Mouse (Mus musculus) spleen, adult 2 months (tissue): Measurements from ENCODE around the gene Sertad2. TPM values are rescaled to one million over a fixed set of nuclear protein-coding genes. Genes with fewer than 3 reads are reported as not detected.

Experiments
- DNase-seq, 2 experiments: peaks; one replicate each; pipeline versions ENCODE4 v3.0.0 to v3.0.0-alpha.2; 2012 to 2021; ENCODE audit warnings: low spot score in 2 of 2, low read depth in 1 of 2
- H3K27ac ChIP-seq: fragments of 200-500 bp; 2 replicates; pipeline ENCODE4 v1.5.1; 2012; ENCODE audit warnings: low read length, inconsistent platforms; ENCODE audit not compliant: insufficient read depth
- H3K27me3 ChIP-seq: fragments of 200-500 bp; 2 replicates; pipeline ENCODE4 v1.6.1; 2012; ENCODE audit warnings: mild to moderate bottlenecking, moderate library complexity, low read length, inconsistent platforms; ENCODE audit not compliant: control insufficient read depth, insufficient read depth
- H3K36me3 ChIP-seq: fragments of 200-500 bp; 2 replicates; pipeline ENCODE4 v1.6.1; 2012; ENCODE audit warnings: mild to moderate bottlenecking, low read length, inconsistent platforms; ENCODE audit not compliant: control insufficient read depth, insufficient read depth
- H3K4me1 ChIP-seq: fragments of 200-500 bp; 2 replicates; pipeline ENCODE4 v1.6.1; 2011; ENCODE audit warnings: inconsistent platforms; ENCODE audit not compliant: control insufficient read depth, insufficient read depth, insufficient read length
- H3K4me3 ChIP-seq: fragments of 200-500 bp; 2 replicates; pipeline ENCODE4 v1.5.1; 2011; ENCODE audit warnings: mild to moderate bottlenecking, inconsistent platforms; ENCODE audit not compliant: insufficient read depth, insufficient read length; ENCODE audit errors: extremely low read depth
- CTCF ChIP-seq: fragments of 200-500 bp; IDR thresholded peaks from 2 replicates; pipeline ENCODE4 v1.5.1; 2011; ENCODE audit warnings: mild to moderate bottlenecking, inconsistent platforms; ENCODE audit not compliant: insufficient read depth, insufficient read length, insufficient replicate concordance; ENCODE audit errors: extremely low read depth
- POLR2A ChIP-seq: fragments of 200-500 bp; IDR thresholded peaks from 2 replicates; pipeline ENCODE4 v1.6.1; 2011; ENCODE audit warnings: low read depth, low read length, inconsistent platforms
- WGBS: fragments of 180-500 bp; shearing (Covaris S2); methylation state at CpG from one replicate; pipeline ENCODE4 v1.1.7; 2018; 5-methylcytosine and 5-hydroxymethylcytosine counted together
- polyA plus RNA-seq: library from polyadenylated mRNA; depleted of rRNA; stranded (reverse); fragments of >200 nt; gene quantifications from 2 replicates; pipeline ENCODE4 v1.2.3, GENCODE M21; 2012

The Sertad2 gene
- polyA plus RNA-seq, 1 experiment, result 22.3 TPM

- TF ChIP-seq POLR2A (no peak), CTCF (no peak)
- Histone ChIP-seq H3K4me1 (no peaks in the 10 kb centered on the region; the same call in 1 of the 2 replicates), H3K36me3 (no peaks in the 10 kb centered on the region), H3K27ac (no peak overlapping the region), H3K4me3 (no peak overlapping the region), H3K27me3 (no peaks in the 10 kb centered on the region)
- 85% methylated on average over 2 of the region's 2 CpGs for WGBS
- DNase-seq, result no peak
Measured at GRCm38 (mm10) chr11:20628216-20628615, 85.2 kb downstream of the Sertad2 start.

DNA sequence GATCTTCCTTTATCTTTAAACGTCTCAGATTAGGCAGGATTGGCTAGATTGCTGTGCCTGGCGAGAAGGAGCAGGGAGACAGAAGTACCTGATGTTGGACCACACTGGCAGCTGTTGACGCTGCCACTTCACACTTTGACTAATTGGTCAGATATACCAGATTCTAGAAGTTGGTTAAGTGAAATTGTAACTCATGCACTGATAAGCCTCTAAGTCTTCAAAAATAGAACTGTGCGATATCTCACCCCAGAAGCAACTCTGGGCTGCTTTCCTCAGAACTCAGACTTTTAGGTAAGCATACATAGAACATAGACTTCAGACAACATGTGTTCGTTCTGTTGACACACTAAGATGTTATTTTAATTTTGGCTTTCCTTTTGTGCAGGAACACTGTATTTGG is 86.6 kb downstream of the Sertad2 start:
- DNase-seq, result no peak
- 87% methylated on average over 5 of the region's 5 CpGs for WGBS
- Histone ChIP-seq H3K27ac (no peak overlapping the region), H3K27me3 (no peaks in the 10 kb centered on the region), H3K4me1 (no peaks in the 10 kb centered on the region; the same call in 1 of the 2 replicates), H3K36me3 (no peaks in the 10 kb centered on the region), H3K4me3 (no peak overlapping the region)
- TF ChIP-seq CTCF (no peak), POLR2A (no peak)

DNA sequence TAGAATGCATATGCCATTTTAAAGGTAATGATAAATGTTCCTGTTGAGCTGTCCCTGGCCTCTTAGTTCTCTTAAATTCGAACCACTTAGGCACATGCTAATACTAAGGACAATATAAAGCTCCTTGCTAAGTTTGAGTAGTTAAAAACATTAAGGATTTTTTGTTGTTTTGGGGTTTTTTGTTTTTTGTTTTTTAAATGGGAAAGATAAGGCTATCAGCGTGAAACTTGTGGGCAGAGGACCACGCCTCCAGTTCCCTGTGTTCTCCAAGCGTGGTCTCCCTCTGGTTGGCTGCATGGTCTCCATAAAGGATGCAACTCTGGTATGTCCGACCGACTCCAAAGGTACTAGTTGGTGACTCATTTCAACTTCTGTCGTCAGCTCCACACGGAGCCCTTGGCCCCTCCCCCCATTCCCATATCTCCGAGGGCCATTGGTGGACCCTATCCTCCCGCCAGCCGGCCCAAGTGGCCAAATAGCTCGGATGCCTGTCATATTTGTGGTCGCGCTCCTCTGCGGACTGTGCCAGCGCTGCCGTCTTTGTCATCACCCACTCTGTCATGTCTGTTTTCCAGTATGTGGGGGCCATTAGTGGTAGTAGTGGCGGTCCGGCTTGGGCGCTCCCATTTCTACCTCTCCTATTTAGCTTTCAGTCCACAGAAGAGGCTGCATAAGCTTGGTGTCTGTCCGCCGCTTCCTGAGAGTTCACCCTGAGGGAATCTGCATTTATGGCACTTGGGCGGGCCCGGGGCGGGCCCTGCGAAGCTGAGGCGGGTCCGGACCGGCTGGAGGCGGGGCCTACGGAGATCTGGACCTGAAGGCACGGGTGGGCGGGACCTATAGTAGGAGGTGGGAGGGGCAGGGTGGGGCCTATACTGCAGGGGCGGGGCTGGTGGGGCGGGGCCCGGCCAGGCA is 88.2 kb downstream of the Sertad2 start:
- peak; percentile 83 to 94 for DNase-seq
- 3% methylated on average over 34 of the region's 36 CpGs for WGBS
- no peak for TF ChIP-seq CTCF
- peak; percentile 78 for TF ChIP-seq POLR2A
- Histone ChIP-seq H3K27ac (peak overlapping the region; percentile 78), H3K4me3 (peak overlapping the region; percentile 83), H3K36me3 (no peaks in the 10 kb centered on the region), H3K27me3 (no peaks in the 10 kb centered on the region), H3K4me1 (no peaks in the 10 kb centered on the region; the same call in 1 of the 2 replicates)

GRCm38 (mm10) chr11:20631941-20632618 is 89.0 kb downstream of the Sertad2 start:
- TF ChIP-seq POLR2A (peak; percentile 82), CTCF (no peak)
- peak overlapping the region; percentile 83 for H3K4me3 ChIP-seq
- DNase-seq, result peak; percentile 59 to 63
- whole genome bisulfite sequencing, result under 1% methylated on average over 56 of the region's 67 CpGs
- H3K36me3 ChIP-seq, result no peaks in the 10 kb centered on the region
- H3K27me3 ChIP-seq, result no peaks in the 10 kb centered on the region
- H3K4me1 ChIP-seq, result no peaks in the 10 kb centered on the region; the same call in 1 of the 2 replicates
- H3K27ac ChIP-seq, result peak overlapping the region; percentile 93

DNA sequence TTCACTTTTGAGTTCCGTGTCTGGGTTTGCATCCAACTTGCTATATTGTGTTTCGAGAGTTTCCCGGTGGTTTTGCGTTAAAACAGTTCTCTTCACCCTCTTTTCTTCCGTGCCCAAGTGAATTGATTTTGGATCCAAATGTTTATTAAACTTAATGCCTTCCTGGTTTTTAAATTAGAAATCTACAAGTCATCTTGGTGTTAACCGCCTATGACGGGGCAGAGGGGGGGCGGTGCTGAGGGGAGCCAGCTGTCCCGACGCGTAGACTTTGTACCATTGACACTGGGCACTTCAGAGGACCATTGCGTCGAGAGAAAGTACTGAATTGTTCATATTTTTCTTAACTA is 89.5 kb downstream of the Sertad2 start:
- no peaks in the 10 kb centered on the region for H3K36me3 ChIP-seq
- TF ChIP-seq CTCF, result no peak
- TF ChIP-seq POLR2A, result no peak
- peak overlapping the region; percentile 83 for H3K4me3 ChIP-seq
- no peaks in the 10 kb centered on the region; the same call in 1 of the 2 replicates for H3K4me1 ChIP-seq
- peak; percentile 49 to 67 for DNase-seq
- H3K27me3 ChIP-seq, result no peaks in the 10 kb centered on the region
- 1% methylated on average over 13 of the region's 13 CpGs for WGBS
- H3K27ac ChIP-seq, result peak overlapping the region; percentile 93

- TF ChIP-seq POLR2A, result no peak
- no peak for TF ChIP-seq CTCF
- Histone ChIP-seq H3K4me3 (no peak overlapping the region), H3K4me1 (no peaks in the 10 kb centered on the region; the same call in 1 of the 2 replicates), H3K27ac (no peak overlapping the region), H3K36me3 (no peaks in the 10 kb centered on the region), H3K27me3 (no peaks in the 10 kb centered on the region)
- WGBS, result 86% methylated on average over 1 of the region's 1 CpGs
- no peak for DNase-seq
Measured at GRCm38 (mm10) chr11:20634543-20634942, 91.5 kb downstream of the Sertad2 start.
